10 mouse cellular contexts compared by ENCODE assay signal in genomic region chr7:80991589-80991988, GRCm38 (mm10). TPM values are rescaled to one million over a fixed set of nuclear protein-coding genes. Genes with fewer than 3 reads are reported as not detected.
DNase-seq lines count a peak whose midpoint lies in the region; ATAC-seq and TF ChIP-seq lines count a peak whose summit lies in the region.
"Had no signal": no experiment of that assay in that cellular context is flagged by ENCODE, and none has a peak within 500 bp of the region (broad histone marks: within the 10 kb centered on the region; RNA-seq: fewer than 3 reads in every experiment).

No protein-coding gene starts in this region.

- H3K9ac ChIP-seq in forebrain, embryonic 13.5 days, result no peak overlapping the region
- H3K9ac ChIP-seq in forebrain, postnatal 0 days, result no peak overlapping the region
- H3K9ac ChIP-seq in liver, embryonic 12.5 days, result no peak overlapping the region

- no peaks in the 10 kb centered on the region for H3K27me3 ChIP-seq in forebrain, embryonic 13.5 days
- no peaks in the 10 kb centered on the region for H3K27me3 ChIP-seq in forebrain, postnatal 0 days (ENCODE audit: insufficient read depth, low read length)
- H3K27me3 ChIP-seq in megakaryocyte, embryonic 14.5 days (replicated peaks), result no peaks in the 10 kb centered on the region
- H3K27me3 ChIP-seq in liver, embryonic 12.5 days (replicated peaks), result no peaks in the 10 kb centered on the region

- ATAC-seq in forebrain, embryonic 13.5 days, result no peak
- ATAC-seq in forebrain, postnatal 0 days, result no peak
- no peak for ATAC-seq in megakaryocyte, adult 5-6 weeks (ENCODE audit: poor library complexity, severe bottlenecking)
- no peak for ATAC-seq in liver, embryonic 12.5 days

- H3K4me3 ChIP-seq in forebrain, embryonic 13.5 days, result no peak overlapping the region
- H3K4me3 ChIP-seq in forebrain, postnatal 0 days (ENCODE audit: low read depth, low read length), result no peak overlapping the region
- peak overlapping the region; percentile 99 for H3K4me3 ChIP-seq in megakaryocyte, embryonic 14.5 days (replicated peaks)
- no peak overlapping the region for H3K4me3 ChIP-seq in liver, embryonic 12.5 days

- peaks cover 34% of the 10 kb centered on the region for H3K4me1 ChIP-seq in forebrain, embryonic 13.5 days
- H3K4me1 ChIP-seq in forebrain, postnatal 0 days (ENCODE audit: insufficient read depth), result peaks cover 24% of the 10 kb centered on the region
- H3K4me1 ChIP-seq in megakaryocyte, embryonic 14.5 days, result peaks cover 80% of the 10 kb centered on the region
- H3K4me1 ChIP-seq in liver, embryonic 12.5 days, result peaks cover 78% of the 10 kb centered on the region

- H3K27ac ChIP-seq in forebrain, embryonic 13.5 days, result no peak overlapping the region
- H3K27ac ChIP-seq in forebrain, postnatal 0 days (ENCODE audit: low read depth, low read length), result no peak overlapping the region
- no peak overlapping the region for H3K27ac ChIP-seq in liver, embryonic 12.5 days

- peak overlapping the region; percentile 89; the same call in 1 of the 2 replicates for H3K4me2 ChIP-seq in forebrain, embryonic 13.5 days
- H3K4me2 ChIP-seq in forebrain, postnatal 0 days (ENCODE audit: low read depth), result no peak overlapping the region
- H3K4me2 ChIP-seq in liver, embryonic 12.5 days, result peak overlapping the region; percentile 97

- H3K9me3 ChIP-seq in forebrain, embryonic 13.5 days (replicated peaks), result no peaks in the 10 kb centered on the region
- no peaks in the 10 kb centered on the region for H3K9me3 ChIP-seq in forebrain, postnatal 0 days (ENCODE audit: low read length)
- no peaks in the 10 kb centered on the region for H3K9me3 ChIP-seq in megakaryocyte, embryonic 14.5 days
- H3K9me3 ChIP-seq in liver, embryonic 12.5 days (replicated peaks), result no peaks in the 10 kb centered on the region

- no peak for TF ChIP-seq CTCF in forebrain, postnatal 0 days (IDR thresholded peaks at IDR 0.05; ENCODE audit: low read depth)

- no peak for DNase-seq in forebrain, postnatal 0 days
- DNase-seq in layer of hippocampus, adult 18-20 months (ENCODE audit: low spot score in 2 of 2), result no peak
- DNase-seq in layer of hippocampus, postnatal 10 days (ENCODE audit: low spot score in 2 of 2), result no peak
- no peak for DNase-seq in frontal cortex, postnatal 25 days (ENCODE audit: low spot score in 2 of 2)
- DNase-seq: cerebellum, adult 9-11 months; thymus, postnatal 14 days had no signal

- no peaks in the 10 kb centered on the region for H3K36me3 ChIP-seq in forebrain, embryonic 13.5 days (ENCODE audit: poor library complexity, severe bottlenecking)
- no peaks in the 10 kb centered on the region for H3K36me3 ChIP-seq in forebrain, postnatal 0 days (ENCODE audit: insufficient read depth)
- H3K36me3 ChIP-seq in megakaryocyte, embryonic 14.5 days (replicated peaks; ENCODE audit: low read length), result no peaks in the 10 kb centered on the region
- H3K36me3 ChIP-seq in liver, embryonic 12.5 days, result no peaks in the 10 kb centered on the region

- WGBS in forebrain, embryonic 13.5 days, result 95% methylated on average over 5 of the region's 5 CpGs
- WGBS in forebrain, postnatal 0 days, result 96% methylated on average over 5 of the region's 5 CpGs
- 84% methylated on average over 5 of the region's 5 CpGs for WGBS in liver, embryonic 12.5 days (ENCODE audit: insufficient replicate concordance)

RNA-seq across cellular contexts. Expression of gene Zfp592, which starts 1.9 kb away (rescaled TPM):
- 8.3 and 9.8 TPM in 2 replicates for polyA plus RNA-seq in forebrain, embryonic 13.5 days (2015; fragmentation: Nextera tagmentation; extraction: Ambion mirVana)
- 22.0 and 22.1 TPM in 2 replicates for total RNA-seq in forebrain, postnatal 0 days (2014; rRNA removed)
- 3.9 and 5.2 TPM in 2 replicates for polyA plus RNA-seq in forebrain, postnatal 0 days (2015; fragmentation: Nextera tagmentation; extraction: Ambion mirVana)
- polyA plus RNA-seq in megakaryocyte, embryonic 14.5 days (2012; ENCODE audit: insufficient read depth, low replicate concordance), result 22.2 and 27.5 TPM in 2 replicates
- total RNA-seq in megakaryocyte, adult 5-6 weeks (2015), result 23.2 and 26.6 TPM in 2 replicates
- total RNA-seq in megakaryocyte, adult 5-6 weeks (2017), result 19.6 and 26.5 TPM in 2 replicates
- 11.9 and 12.0 TPM in 2 replicates for polyA plus RNA-seq in liver, embryonic 12.5 days (2016; fragmentation: Nextera tagmentation; extraction: Ambion mirVana)
- 10 to 100 TPM; 19.4 to 20.4 TPM for total RNA-seq in layer of hippocampus, adult 18-20 months (2021)
- 10 to 100 TPM; 24.8 to 32.7 TPM for total RNA-seq in layer of hippocampus, postnatal 10 days (2021)

RNA-seq across cellular contexts. Expression of gene Sec11a, which starts 44.0 kb away (rescaled TPM):
- 165 and 169 TPM in 2 replicates for polyA plus RNA-seq in forebrain, embryonic 13.5 days (2015; fragmentation: Nextera tagmentation; extraction: Ambion mirVana)
- total RNA-seq in forebrain, postnatal 0 days (2014; rRNA removed), result 64.6 and 72.5 TPM in 2 replicates
- 133 and 140 TPM in 2 replicates for polyA plus RNA-seq in forebrain, postnatal 0 days (2015; fragmentation: Nextera tagmentation; extraction: Ambion mirVana)
- polyA plus RNA-seq in megakaryocyte, embryonic 14.5 days (2012; ENCODE audit: insufficient read depth, low replicate concordance), result 2.2 and 6.9 TPM in 2 replicates
- total RNA-seq in megakaryocyte, adult 5-6 weeks (2015), result 139 and 169 TPM in 2 replicates
- total RNA-seq in megakaryocyte, adult 5-6 weeks (2017), result 344 and 355 TPM in 2 replicates
- polyA plus RNA-seq in liver, embryonic 12.5 days (2016; fragmentation: Nextera tagmentation; extraction: Ambion mirVana), result 123 and 124 TPM in 2 replicates
- 10 to 100 TPM; 46.0 to 51.3 TPM for total RNA-seq in layer of hippocampus, adult 18-20 months (2021)
- total RNA-seq in layer of hippocampus, postnatal 10 days (2021), result 10 to 100 TPM; 75.7 to 79.5 TPM
